Mouse (Mus musculus) CH12.LX (cell line): ENCODE measurements at regions not wholly inside any gene's neighbourhood (a gene's known extent, or its start where the extent isn't known, plus 50 kb on each side); places are given as distances from the start of the nearest gene placed in this dataset.
"Not testable (repeated sequence)": the region's sequence is repeated elsewhere in the genome, so short reads cannot be mapped to it uniquely, and the experiment has no call there.

Experiments
- DNase-seq: peaks from one replicate; pipeline ENCODE4 v3.0.0-alpha.2; 2013; ENCODE audit errors: extremely low read depth
- H3K27ac ChIP-seq: 2 replicates; pipeline ENCODE4 v1.5.1; 2012; ENCODE audit warnings: low read depth, mild to moderate bottlenecking, control low read depth, moderate library complexity; ENCODE audit not compliant: insufficient read depth
- H3K27me3 ChIP-seq: replicated peaks from 2 replicates; pipeline ENCODE3; 2012; ENCODE audit warnings: inconsistent platforms
- H3K36me3 ChIP-seq, 2 experiments: replicated peaks in 1 of 2; 2 replicates each; pipeline versions ENCODE3 to v1.6.1; 2012; ENCODE audit warnings: inconsistent platforms in 1 of 2, low read length in 1 of 2, mild to moderate bottlenecking in 1 of 2, mixed read lengths in 1 of 2, moderate library complexity in 1 of 2; ENCODE audit not compliant: control insufficient read depth in 1 of 2, insufficient read depth in 1 of 2
- H3K4me1 ChIP-seq, 2 experiments: 2 replicates each; pipeline ENCODE4 v1.6.1; 2012; ENCODE audit warnings: inconsistent platforms in 1 of 2, moderate library complexity in 1 of 2; ENCODE audit not compliant: insufficient read depth in 2 of 2, control insufficient read depth in 1 of 2
- H3K4me2 ChIP-seq: 2 replicates; pipeline ENCODE4 v1.6.1; 2012; ENCODE audit warnings: low read depth, mild to moderate bottlenecking, control low read depth; ENCODE audit not compliant: poor library complexity, insufficient read depth, severe bottlenecking
- H3K4me3 ChIP-seq, 3 experiments: fragments of 150-350 bp in 1 of 3; sonication (generic) in 1 of 3; replicated peaks in 1 of 3; 2 replicates each; pipeline versions ENCODE3 to v1.5.1; 2011 to 2012; ENCODE audit warnings: low read depth in 2 of 3, low read length in 2 of 3, mild to moderate bottlenecking in 2 of 3, moderate library complexity in 2 of 3, control low read depth in 1 of 3, improper control_type of control experiment in 1 of 3, inconsistent platforms in 1 of 3, mixed read lengths in 1 of 3; ENCODE audit not compliant: poor library complexity in 1 of 3
- H3K79me2 ChIP-seq: replicated peaks from 2 replicates; pipeline ENCODE4 v1.6.1; 2012; ENCODE audit warnings: mild to moderate bottlenecking, moderate library complexity; ENCODE audit not compliant: control insufficient read depth, poor library complexity, insufficient read depth, severe bottlenecking; ENCODE audit errors: extremely low read depth
- H3K9ac ChIP-seq: 2 replicates; pipeline ENCODE4 v1.6.1; 2012; ENCODE audit warnings: low read depth, mild to moderate bottlenecking, control low read depth, moderate library complexity; ENCODE audit not compliant: insufficient read depth
- H3K9me3 ChIP-seq: replicated peaks from 2 replicates; pipeline ENCODE3; 2012; ENCODE audit warnings: low read length, inconsistent platforms, mixed read lengths
- BHLHE40 ChIP-seq: IDR thresholded peaks from 2 replicates; pipeline ENCODE4 v1.6.1; 2011; ENCODE audit warnings: mild to moderate bottlenecking, low read depth, low read length, improper control_type of control experiment
- CHD2 ChIP-seq: IDR thresholded peaks from 2 replicates; pipeline ENCODE4 v1.6.1; 2011; ENCODE audit warnings: low read length, improper control_type of control experiment
- CTCF ChIP-seq, 2 experiments: IDR thresholded peaks in 1 of 2; conservative IDR thresholded peaks in 1 of 2; 2 replicates each; pipeline ENCODE4 v1.5.1; 2011 to 2012; ENCODE audit warnings: low read depth in 2 of 2, low read length in 2 of 2, improper control_type of control experiment in 1 of 2, inconsistent platforms in 1 of 2, mild to moderate bottlenecking in 1 of 2, moderate library complexity in 1 of 2
- E2F4 ChIP-seq: IDR thresholded peaks from 2 replicates; pipeline ENCODE4 v1.6.1; 2011; ENCODE audit warnings: low read depth, low read length, improper control_type of control experiment; ENCODE audit not compliant: insufficient replicate concordance
- GABPA ChIP-seq: IDR thresholded peaks from 2 replicates; pipeline ENCODE4 v1.6.1; 2012; ENCODE audit warnings: low read depth, low read length, improper control_type of control experiment, inconsistent platforms; ENCODE audit not compliant: insufficient replicate concordance
- IRF4 ChIP-seq: IDR thresholded peaks from 2 replicates; pipeline ENCODE4 v1.6.1; 2014; ENCODE audit warnings: low read depth, mild to moderate bottlenecking, inconsistent platforms, low read length, improper control_type of control experiment
- JUN ChIP-seq: IDR thresholded peaks from 2 replicates; pipeline ENCODE4 v1.6.1; 2011; ENCODE audit warnings: low read depth, mild to moderate bottlenecking, low read length, improper control_type of control experiment, moderate library complexity; ENCODE audit not compliant: insufficient read depth
- KAT2A ChIP-seq: IDR thresholded peaks from 2 replicates; pipeline ENCODE4 v1.6.1; 2012; ENCODE audit warnings: low read length, improper control_type of control experiment, inconsistent platforms; ENCODE audit not compliant: insufficient replicate concordance
- MAFK ChIP-seq: IDR thresholded peaks from 2 replicates; pipeline ENCODE4 v1.6.1; 2011; ENCODE audit warnings: low read length, improper control_type of control experiment; ENCODE audit not compliant: insufficient replicate concordance
- MAZ ChIP-seq: IDR thresholded peaks from 2 replicates; pipeline ENCODE4 v1.6.1; 2012; ENCODE audit warnings: low read depth, mild to moderate bottlenecking, inconsistent platforms, low read length, improper control_type of control experiment, moderate library complexity
- MXI1 ChIP-seq: IDR thresholded peaks from 2 replicates; pipeline ENCODE4 v1.6.1; 2011; ENCODE audit warnings: mild to moderate bottlenecking, low read depth, low read length, improper control_type of control experiment
- MYC ChIP-seq: IDR thresholded peaks from 2 replicates; pipeline ENCODE4 v1.6.1; 2011; ENCODE audit warnings: low read depth, mild to moderate bottlenecking, improper control_type of control experiment, low read length
- NRF1 ChIP-seq: IDR thresholded peaks from 2 replicates; pipeline ENCODE4 v1.6.1; 2014; ENCODE audit warnings: low read depth, mild to moderate bottlenecking, inconsistent platforms, low read length, improper control_type of control experiment, moderate library complexity
- POLR2A ChIP-seq: IDR thresholded peaks from 2 replicates; pipeline ENCODE4 v1.6.1; 2011; ENCODE audit warnings: low read depth, mild to moderate bottlenecking, improper control_type of control experiment, low read length
- TBP ChIP-seq: conservative IDR thresholded peaks from 2 replicates; pipeline ENCODE4 v1.6.1; 2011; ENCODE audit warnings: low read depth, low read length, improper control_type of control experiment
- TCF12 ChIP-seq: IDR thresholded peaks from 2 replicates; pipeline ENCODE4 v1.6.1; 2014; ENCODE audit warnings: low read depth, mild to moderate bottlenecking, inconsistent platforms, low read length, improper control_type of control experiment
- UBTF ChIP-seq: IDR thresholded peaks from 2 replicates; pipeline ENCODE4 v1.6.1; 2012; ENCODE audit warnings: low read depth, mild to moderate bottlenecking, inconsistent platforms, low read length, improper control_type of control experiment, moderate library complexity
- USF1 ChIP-seq: IDR thresholded peaks from 2 replicates; pipeline ENCODE4 v1.6.1; 2014; ENCODE audit warnings: low read depth, mild to moderate bottlenecking, inconsistent platforms, low read length, improper control_type of control experiment
- dilution Hi-C: fragments of 300-500 bp; cut with MboI; formaldehyde crosslinking; loops from 2 replicates; pipeline ENCODE4 v1.14.3; 2020; ENCODE audit warnings: low sequenced_read_pairs; ENCODE audit not compliant: extremely low pct_unique_long_range_greater_than_20kb, extremely low pct_ligation_motif_present
- in situ Hi-C: fragments of 300-500 bp; cut with MboI; formaldehyde crosslinking; loops from 3 replicates; pipeline ENCODE4 v1.14.3; 2019; ENCODE audit warnings: low sequenced_read_pairs, low pct_ligation_motif_present, low pct_unique_long_range_greater_than_20kb, mixed read lengths

GRCm38 (mm10) chr1:95030579-95030978 lies 282.8 kb upstream of the Fam174a start:
- H3K4me3 ChIP-seq: no peak overlapping the region
- H3K4me1 ChIP-seq: no peaks in the 10 kb centered on the region
- no peaks in the 10 kb centered on the region for H3K9me3 ChIP-seq
- no peaks in the 10 kb centered on the region for H3K79me2 ChIP-seq
- TF ChIP-seq MAFK (no peak), MXI1 (no peak), MAZ (no peak), MYC (no peak), JUN (no peak), BHLHE40 (no peak), NRF1 (no peak), KAT2A (no peak), USF1 (no peak), CHD2 (no peak), GABPA (no peak), CTCF (conservative IDR thresholded peaks at IDR 0.05 in 1 of 2, IDR thresholded peaks at IDR 0.05 in 1 of 2; ENCODE audit: low read depth in 2 of 2, low read length in 2 of 2) (no peak), E2F4 (no peak), UBTF (no peak), IRF4 (no peak), POLR2A (no peak), TBP (no peak), TCF12 (no peak)
- no peaks in the 10 kb centered on the region for H3K27me3 ChIP-seq
- dilution Hi-C loops: no loop called here
- no peak overlapping the region for H3K4me2 ChIP-seq
- in situ Hi-C loops: no loop called here
- no peak for DNase-seq
- H3K27ac ChIP-seq: no peak overlapping the region
- no peak overlapping the region for H3K9ac ChIP-seq
- no peaks in the 10 kb centered on the region for H3K36me3 ChIP-seq

GRCm38 (mm10) chr1:95033661-95034414 lies 279.6 kb upstream of the Fam174a start:
- H3K9ac ChIP-seq, H3K36me3 ChIP-seq, H3K9me3 ChIP-seq, in situ Hi-C loops, H3K27me3 ChIP-seq, H3K4me1 ChIP-seq, DNase-seq, dilution Hi-C loops, H3K4me3 ChIP-seq, H3K79me2 ChIP-seq, H3K4me2 ChIP-seq, H3K27ac ChIP-seq: not testable (repeated sequence)
